Mouse (Mus musculus) midbrain, embryonic 13.5 days (tissue): Measurements from ENCODE around the gene 2310046K23Rik. TPM values are rescaled to one million over a fixed set of nuclear protein-coding genes. Genes with fewer than 3 reads are reported as not detected.
"Not testable (repeated sequence)": the region's sequence is repeated elsewhere in the genome, so short reads cannot be mapped to it uniquely, and the experiment has no call there.

ENCODE experiments used
- ATAC-seq: fragments of 200-750 bp; cut with Nextera tagmentation; 2 replicates; pipeline ENCODE4 v1.8.0; 2017; ENCODE audit warnings: mild to moderate bottlenecking, moderate TSS enrichment, moderate library complexity
- H3K27ac ChIP-seq: fragments of 300-500 bp; sonication (generic); 2 replicates; pipeline ENCODE4 v1.5.1; 2015; ENCODE audit warnings: inconsistent platforms, mild to moderate bottlenecking, moderate library complexity
- H3K27me3 ChIP-seq: fragments of 300-500 bp; sonication (generic); 2 replicates; pipeline ENCODE4 v1.6.1; 2015; ENCODE audit warnings: mild to moderate bottlenecking, inconsistent platforms
- H3K36me3 ChIP-seq: fragments of 300-500 bp; sonication (generic); 2 replicates; pipeline ENCODE4 v1.6.1; 2015; ENCODE audit warnings: mild to moderate bottlenecking, inconsistent platforms
- H3K4me1 ChIP-seq: fragments of 300-500 bp; sonication (generic); replicated peaks from 2 replicates; pipeline ENCODE4 v1.6.1; 2015; ENCODE audit warnings: inconsistent platforms
- H3K4me2 ChIP-seq: fragments of 300-500 bp; sonication (generic); replicated peaks from 2 replicates; pipeline ENCODE4 v1.6.1; 2015; ENCODE audit warnings: moderate library complexity, mild to moderate bottlenecking, inconsistent platforms
- H3K4me3 ChIP-seq: fragments of 300-500 bp; sonication (generic); replicated peaks from 2 replicates; pipeline ENCODE4 v1.5.1; 2015; ENCODE audit warnings: mild to moderate bottlenecking, inconsistent platforms
- H3K9ac ChIP-seq: fragments of 300-500 bp; sonication (generic); replicated peaks from 2 replicates; pipeline ENCODE4 v1.6.1; 2015; ENCODE audit warnings: mild to moderate bottlenecking, inconsistent platforms
- H3K9me3 ChIP-seq: fragments of 300-500 bp; sonication (generic); 2 replicates; pipeline ENCODE4 v1.6.1; 2016; ENCODE audit warnings: mild to moderate bottlenecking, inconsistent platforms
- WGBS: fragments of 180-500 bp; shearing (Covaris S2); methylation state at CpG from one replicate; pipeline ENCODE4 v1.1.7; 2015; 5-methylcytosine and 5-hydroxymethylcytosine counted together
- polyA plus RNA-seq: library from polyadenylated mRNA; unstranded; fragments of >200 nt; fragmentation: Nextera tagmentation; extraction: Ambion mirVana; gene quantifications from 2 replicates; pipeline ENCODE4 v1.2.1, GENCODE M21; 2015

2310046K23Rik gene
- polyA plus RNA-seq, 1 experiment from 2014 or later = not detected

- no peaks in the 10 kb centered on the region for H3K4me1 ChIP-seq
- no peak for ATAC-seq
- 92% methylated on average over 1 of the region's 1 CpGs for WGBS
Observed at GRCm38 (mm10) chr3:92500393-92500792, 33.9 kb downstream of the 2310046K23Rik start, which contains the start of gene Sprr4. Gene Sprr4 (minus strand): TSS chr3:92500493.

GRCm38 (mm10) chr3:92490262-92490661 lies 44.0 kb downstream of the 2310046K23Rik start:
- not testable (repeated sequence) for ATAC-seq, H3K9ac ChIP-seq, H3K4me3 ChIP-seq, H3K27me3 ChIP-seq, H3K9me3 ChIP-seq, H3K36me3 ChIP-seq, H3K4me1 ChIP-seq, H3K27ac ChIP-seq, H3K4me2 ChIP-seq

More at GRCm38 (mm10) chr3:92500393-92500792, 33.9 kb downstream of the 2310046K23Rik start, which contains the start of gene Sprr4:
- Histone ChIP-seq H3K9me3 (no peaks in the 10 kb centered on the region), H3K4me3 (no peak within 1 kb of the TSS), H3K4me2 (no peak within 1 kb of the TSS), H3K27ac (no peak within 1 kb of the TSS), H3K9ac (no peak within 1 kb of the TSS), H3K27me3 (no peaks in the 10 kb centered on the region), H3K36me3 (no peaks in the 10 kb centered on the region)

- Histone ChIP-seq H3K27me3 (no peaks in the 10 kb centered on the region), H3K4me1 (no peaks in the 10 kb centered on the region), H3K9ac (no peak overlapping the region), H3K4me2 (no peak overlapping the region), H3K9me3 (no peaks in the 10 kb centered on the region), H3K36me3 (no peaks in the 10 kb centered on the region), H3K27ac (no peak overlapping the region), H3K4me3 (no peak overlapping the region)
- 69% methylated on average over 1 of the region's 1 CpGs for WGBS
- no peak for ATAC-seq
Observed at GRCm38 (mm10) chr3:92486307-92486706, 48.0 kb downstream of the 2310046K23Rik start.

GRCm38 (mm10) chr3:92485863-92486262 lies 48.4 kb downstream of the 2310046K23Rik start, which contains the start of gene Sprr1a:
Gene Sprr1a (minus strand): TSS chr3:92485895.
- no peak within 1 kb of the TSS for H3K4me2 ChIP-seq
- H3K4me1 ChIP-seq = no peaks in the 10 kb centered on the region
- H3K36me3 ChIP-seq = no peaks in the 10 kb centered on the region
- ATAC-seq = no peak
- no peaks in the 10 kb centered on the region for H3K9me3 ChIP-seq
- H3K4me3 ChIP-seq = no peak within 1 kb of the TSS
- no peak within 1 kb of the TSS for H3K9ac ChIP-seq
- no peaks in the 10 kb centered on the region for H3K27me3 ChIP-seq
- H3K27ac ChIP-seq = no peak within 1 kb of the TSS

Other genes starting within 250 kb of the 2310046K23Rik start
- not detected in 2 replicates for gene Sprr2a3, start 249.1 kb downstream of the 2310046K23Rik start, polyA plus RNA-seq
- gene Sprr2b, start 217.9 kb downstream of the 2310046K23Rik start, polyA plus RNA-seq = not detected in 2 replicates
- gene Sprr2d, start 195.4 kb downstream of the 2310046K23Rik start, polyA plus RNA-seq = not detected in 2 replicates
- not detected in 2 replicates for gene Sprr2e, start 182.4 kb downstream of the 2310046K23Rik start, polyA plus RNA-seq
- gene Sprr2f, start 169.3 kb downstream of the 2310046K23Rik start, polyA plus RNA-seq = not detected in 2 replicates
- not detected in 2 replicates for gene Sprr2h, start 148.8 kb downstream of the 2310046K23Rik start, polyA plus RNA-seq
- not detected in 2 replicates for gene Sprr2i, start 126.5 kb downstream of the 2310046K23Rik start, polyA plus RNA-seq
- gene Sprr2j-ps, start 116.4 kb downstream of the 2310046K23Rik start, polyA plus RNA-seq = not detected in 2 replicates
- 9.8 and 12.0 TPM in 2 replicates for gene Gm9774, start 105.1 kb downstream of the 2310046K23Rik start, polyA plus RNA-seq
- not detected in 2 replicates for gene Sprr2k, start 101.9 kb downstream of the 2310046K23Rik start, polyA plus RNA-seq
- not detected in 2 replicates for gene Sprr1b, start 95.7 kb downstream of the 2310046K23Rik start, polyA plus RNA-seq
- not detected in 2 replicates for gene Sprr3, start 75.8 kb downstream of the 2310046K23Rik start, polyA plus RNA-seq
- gene Sprr1a, start 48.6 kb downstream of the 2310046K23Rik start, polyA plus RNA-seq = not detected in 2 replicates
- not detected in 2 replicates for gene Sprr4, start 34.0 kb downstream of the 2310046K23Rik start, polyA plus RNA-seq
- not detected in 2 replicates for gene Ivl, start 39.2 kb upstream of the 2310046K23Rik start, polyA plus RNA-seq
- gene Smcp, start 54.5 kb upstream of the 2310046K23Rik start, polyA plus RNA-seq = not detected in 2 replicates
- not detected in 2 replicates for gene 2210017I01Rik, start 73.0 kb upstream of the 2310046K23Rik start, polyA plus RNA-seq
- not detected in 2 replicates for gene Lce6a, start 87.1 kb upstream of the 2310046K23Rik start, polyA plus RNA-seq
- not detected in 2 replicates for gene Lce1a1, start 113.8 kb upstream of the 2310046K23Rik start, polyA plus RNA-seq
- not detected in 2 replicates for gene Lce1b, start 122.4 kb upstream of the 2310046K23Rik start, polyA plus RNA-seq
- not detected in 2 replicates for gene Lce1a2, start 135.8 kb upstream of the 2310046K23Rik start, polyA plus RNA-seq
- not detected in 2 replicates for gene Lce1c, start 144.7 kb upstream of the 2310046K23Rik start, polyA plus RNA-seq
- not detected in 2 replicates for gene Lce1d, start 152.7 kb upstream of the 2310046K23Rik start, polyA plus RNA-seq
- gene Lce1e, start 174.6 kb upstream of the 2310046K23Rik start, polyA plus RNA-seq = not detected in 2 replicates
- gene Lce1f, start 185.8 kb upstream of the 2310046K23Rik start, polyA plus RNA-seq = not detected in 2 replicates
- gene Gm38119, start 204.6 kb upstream of the 2310046K23Rik start, polyA plus RNA-seq = not detected in 2 replicates
- not detected in 2 replicates for gene Lce1g, start 217.8 kb upstream of the 2310046K23Rik start, polyA plus RNA-seq
- not detected in 2 replicates for gene Lce1h, start 230.6 kb upstream of the 2310046K23Rik start, polyA plus RNA-seq
- gene Lce1i, start 244.4 kb upstream of the 2310046K23Rik start, polyA plus RNA-seq = not detected in 2 replicates